Mouse (Mus musculus) heart, adult 2 months (tissue): ENCODE data around the gene Strn. TPM values are rescaled to one million over a fixed set of nuclear protein-coding genes. Genes with fewer than 3 reads are reported as not detected.

Source experiments
- DNase-seq, 2 experiments: peaks; one replicate each; pipeline ENCODE4 v3.0.0; 2021
- H3K27ac ChIP-seq: fragments of 200-600 bp; 2 replicates; pipeline ENCODE4 v1.8.1; 2022
- H3K27me3 ChIP-seq: fragments of 200-500 bp; 2 replicates; pipeline ENCODE4 v1.6.1; 2012; ENCODE audit warnings: mild to moderate bottlenecking, low read length, inconsistent platforms, mixed read lengths; ENCODE audit not compliant: control insufficient read depth, insufficient read depth
- H3K36me3 ChIP-seq: fragments of 200-500 bp; 2 replicates; pipeline ENCODE4 v1.6.1; 2012; ENCODE audit warnings: low read length, inconsistent platforms; ENCODE audit not compliant: control insufficient read depth, insufficient read depth
- H3K4me1 ChIP-seq: fragments of 200-500 bp; 2 replicates; pipeline ENCODE4 v1.6.1; 2011; ENCODE audit warnings: low read length; ENCODE audit not compliant: control insufficient read depth, insufficient read depth
- H3K4me3 ChIP-seq: fragments of 200-600 bp; 2 replicates; pipeline ENCODE4 v1.8.1; 2022
- H3K79me2 ChIP-seq: fragments of 200-500 bp; replicated peaks from 2 replicates; pipeline ENCODE4 v1.6.1; 2012; ENCODE audit warnings: mild to moderate bottlenecking, inconsistent platforms, low read length, moderate library complexity, mixed read lengths; ENCODE audit not compliant: control insufficient read depth, insufficient read depth
- H3K9ac ChIP-seq: fragments of 200-500 bp; 2 replicates; pipeline ENCODE4 v1.6.1; 2012; ENCODE audit warnings: low read depth, mild to moderate bottlenecking, control low read depth, inconsistent platforms, low read length, mixed read lengths
- CTCF ChIP-seq: fragments of 200-600 bp; IDR thresholded peaks from 2 replicates; pipeline ENCODE4 v1.8.1; 2022; ENCODE audit warnings: antibody characterized with exemption, mild to moderate bottlenecking, moderate library complexity
- EP300 ChIP-seq: fragments of 200-500 bp; IDR thresholded peaks from 2 replicates; pipeline ENCODE4 v1.6.1; 2011; ENCODE audit warnings: low read depth, low read length, control low read depth; ENCODE audit not compliant: insufficient read depth
- POLR2A ChIP-seq: fragments of 200-500 bp; IDR thresholded peaks from 2 replicates; pipeline ENCODE4 v1.6.1; 2011; ENCODE audit warnings: mild to moderate bottlenecking, low read depth, low read length, control low read depth; ENCODE audit not compliant: insufficient read depth
- WGBS: fragments of 180-500 bp; shearing (Covaris S2); methylation state at CpG from one replicate; pipeline ENCODE4 v1.1.7; 2018; 5-methylcytosine and 5-hydroxymethylcytosine counted together
- intact Hi-C: fragments of 180-260 bp; cut with DNase I; formaldehyde crosslinking; loops from one replicate; pipeline ENCODE4 v1.15.1; 2025
- polyA plus RNA-seq: library from polyadenylated mRNA; depleted of rRNA; stranded (reverse); fragments of >200 nt; gene quantifications from 2 replicates; pipeline ENCODE4 v1.2.3, GENCODE M21; 2012; rRNA removed
- total RNA-seq, 2 experiments: library from RNA; stranded (reverse); gene quantifications; 2 replicates each; pipeline ENCODE4 v1.2.3; 2021

The Strn gene
- total and polyA plus RNA-seq, 3 experiments: 6.1 to 24.2 (median 20.3) TPM

DNA sequence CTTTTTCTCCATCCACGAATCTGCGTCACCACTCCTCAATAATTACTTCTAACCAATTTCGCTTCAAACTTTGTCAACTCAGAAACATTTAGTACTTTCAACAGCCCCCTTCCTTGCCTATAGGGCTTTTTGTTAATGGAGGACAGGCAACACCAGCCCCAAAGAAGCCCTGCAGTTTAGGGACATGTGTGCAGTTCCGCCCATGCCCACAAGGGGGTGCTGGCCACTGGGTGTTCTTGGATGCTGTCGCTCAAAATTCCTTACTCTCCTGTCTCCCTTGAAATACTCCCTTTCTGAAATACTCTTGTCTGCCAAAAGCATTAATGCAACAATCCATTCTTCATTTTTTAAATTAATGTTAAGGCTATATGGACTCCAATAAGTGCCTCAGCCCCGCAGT lies 132.6 kb downstream of the Strn start:
- Histone ChIP-seq H3K9ac (no peak overlapping the region), H3K27ac (no peak overlapping the region), H3K27me3 (no peaks in the 10 kb centered on the region), H3K4me1 (no peaks in the 10 kb centered on the region), H3K4me3 (no peak overlapping the region), H3K36me3 (no peaks in the 10 kb centered on the region), H3K79me2 (no peaks in the 10 kb centered on the region)
- TF ChIP-seq POLR2A: no peak
- peak; percentile 79 for TF ChIP-seq CTCF
- no peak for TF ChIP-seq EP300
- DNase-seq: peak; percentile 18 to 61
- WGBS: 74% methylated on average over 6 of the region's 6 CpGs
- intact Hi-C loops: loop anchor here (5.0 kb wide), 2 partner anchors 133 to 407 kb away; partner anchors contain the start of gene Strn

DNA sequence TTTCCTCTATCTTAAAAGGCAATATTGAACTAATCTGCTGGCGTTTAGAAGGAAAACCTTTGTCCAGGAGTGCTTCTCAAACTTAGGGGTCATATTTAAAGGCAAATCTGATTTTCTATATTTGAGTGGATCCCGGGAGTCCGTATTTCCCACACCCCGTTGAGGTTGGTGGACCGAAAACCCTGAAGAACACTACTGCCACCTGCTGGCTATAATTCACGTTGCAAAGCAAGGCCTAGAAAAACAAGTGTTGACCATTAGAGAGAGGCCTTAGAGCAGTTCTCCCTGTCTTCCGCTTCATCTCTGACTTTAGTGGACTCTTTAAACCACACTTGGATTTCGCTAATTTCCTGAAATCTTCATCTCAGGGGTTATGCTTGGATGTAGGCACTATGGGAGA lies 133.1 kb downstream of the Strn start:
- H3K27me3 ChIP-seq: no peaks in the 10 kb centered on the region
- peak; percentile 77 for TF ChIP-seq CTCF
- TF ChIP-seq POLR2A: no peak
- no peaks in the 10 kb centered on the region for H3K4me1 ChIP-seq
- no peak overlapping the region for H3K27ac ChIP-seq
- H3K79me2 ChIP-seq: no peaks in the 10 kb centered on the region
- no peaks in the 10 kb centered on the region for H3K36me3 ChIP-seq
- intact Hi-C loops: loop anchor here (5.0 kb wide), 2 partner anchors 133 to 407 kb away; partner anchors contain the start of gene Strn
- 18% methylated on average over 8 of the region's 8 CpGs for WGBS
- no peak overlapping the region for H3K4me3 ChIP-seq
- DNase-seq: peak; percentile 64 to 71
- H3K9ac ChIP-seq: no peak overlapping the region

DNA sequence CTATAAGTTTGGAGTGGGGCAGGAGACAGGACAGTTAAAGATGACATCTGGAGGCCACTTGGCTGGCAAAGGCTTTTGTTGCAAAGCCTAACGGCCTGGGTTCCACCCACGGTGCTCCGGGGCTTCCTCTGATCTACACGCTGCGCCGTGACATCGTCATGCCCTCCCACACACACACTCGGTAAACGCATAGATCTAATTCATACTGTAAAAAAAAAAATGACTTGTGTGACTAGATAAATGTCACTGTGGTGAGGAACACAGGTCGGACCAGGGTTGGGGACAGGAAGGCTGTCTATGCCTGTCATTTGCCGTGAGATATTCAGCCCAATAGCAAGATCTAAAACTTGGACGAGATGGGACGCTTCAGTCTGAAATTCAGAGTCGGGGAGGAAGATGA lies 134.7 kb downstream of the Strn start:
- H3K4me3 ChIP-seq: no peak overlapping the region
- intact Hi-C loops: loop anchor here (5.0 kb wide), 2 partner anchors 135 to 405 kb away; partner anchors contain the start of gene Strn
- no peak for DNase-seq
- 83% methylated on average over 14 of the region's 14 CpGs for WGBS
- H3K79me2 ChIP-seq: no peaks in the 10 kb centered on the region
- H3K9ac ChIP-seq: no peak overlapping the region
- no peaks in the 10 kb centered on the region for H3K27me3 ChIP-seq
- TF ChIP-seq POLR2A (no peak), EP300 (no peak)
- no peaks in the 10 kb centered on the region for H3K4me1 ChIP-seq
- no peak overlapping the region for H3K27ac ChIP-seq
- H3K36me3 ChIP-seq: no peaks in the 10 kb centered on the region

DNA sequence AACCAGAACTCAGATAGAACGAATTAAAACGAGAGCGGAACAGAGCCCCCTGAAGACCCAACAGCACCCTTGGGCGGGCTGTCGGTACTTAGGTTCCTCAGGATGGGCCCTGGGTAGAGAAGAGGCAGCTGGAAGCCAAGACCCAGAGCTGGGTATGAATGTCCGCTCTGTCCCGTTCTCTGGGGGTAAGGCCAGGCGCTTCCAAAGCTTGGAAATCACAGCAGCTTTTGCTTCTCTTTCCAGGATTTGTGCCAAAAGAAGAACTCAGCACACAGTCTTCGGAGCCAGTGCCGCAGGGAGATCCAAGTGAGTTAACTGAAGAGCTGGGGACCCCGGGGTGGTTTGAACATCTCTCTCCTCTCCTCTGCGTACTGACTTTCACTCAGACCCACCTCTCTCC lies 135.4 kb downstream of the Strn start:
- Histone ChIP-seq H3K27me3 (no peaks in the 10 kb centered on the region), H3K27ac (no peak overlapping the region), H3K79me2 (no peaks in the 10 kb centered on the region), H3K36me3 (no peaks in the 10 kb centered on the region), H3K4me3 (no peak overlapping the region), H3K9ac (no peak overlapping the region), H3K4me1 (no peaks in the 10 kb centered on the region)
- intact Hi-C loops: loop anchor here (5.0 kb wide), 2 partner anchors 136 to 404 kb away; partner anchors contain the start of gene Strn
- TF ChIP-seq EP300: no peak
- no peak for TF ChIP-seq POLR2A
- TF ChIP-seq CTCF: no peak
- WGBS: 78% methylated on average over 12 of the region's 12 CpGs
- DNase-seq: no peak

DNA sequence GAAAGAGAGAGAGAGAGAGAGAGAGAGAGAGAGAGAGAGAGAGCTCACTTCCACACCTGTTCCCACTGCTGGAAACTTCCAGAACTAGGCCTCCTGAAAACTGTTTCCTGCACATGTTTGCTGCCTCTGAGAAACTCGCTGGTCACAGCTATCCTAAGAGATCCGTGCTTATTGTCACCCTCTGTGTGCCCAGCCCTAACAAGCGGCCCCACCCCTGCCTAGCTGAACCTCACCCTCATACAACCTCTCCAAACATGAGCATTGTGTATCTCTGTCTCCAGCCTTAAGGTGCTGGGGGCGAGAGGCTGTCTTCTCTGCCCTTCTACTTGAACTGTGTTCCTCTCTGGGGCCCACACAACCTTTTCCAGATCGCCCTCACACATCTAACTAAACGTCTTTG lies 136.0 kb downstream of the Strn start:
- intact Hi-C loops: loop anchor here (5.0 kb wide), 2 partner anchors 136 to 404 kb away; partner anchors contain the start of gene Strn
- H3K27ac ChIP-seq: no peak overlapping the region
- H3K36me3 ChIP-seq: no peaks in the 10 kb centered on the region

More for the DNA sequence above, 136.0 kb downstream of the Strn start:
- 70% methylated on average over 6 of the region's 6 CpGs for WGBS
- no peak for DNase-seq
- no peaks in the 10 kb centered on the region for H3K4me1 ChIP-seq
- no peak for TF ChIP-seq POLR2A
- no peak for TF ChIP-seq EP300
- TF ChIP-seq CTCF: no peak
- no peaks in the 10 kb centered on the region for H3K79me2 ChIP-seq
- H3K4me3 ChIP-seq: no peak overlapping the region
- no peak overlapping the region for H3K9ac ChIP-seq
- no peaks in the 10 kb centered on the region for H3K27me3 ChIP-seq

Other genes starting within 250 kb of the Strn start
- gene Vit, start 229.1 kb downstream of the Strn start, total RNA-seq: 1 to 10 TPM; 1.6 to 1.7 TPM
- gene Vit, start 229.1 kb downstream of the Strn start, polyA plus RNA-seq: 2.7 and 4.4 TPM in 2 replicates
- gene Heatr5b, start 98.2 kb upstream of the Strn start, total RNA-seq: 10 to 100 TPM; 38.8 to 45.7 TPM
- 27.7 and 57.3 TPM in 2 replicates for gene Heatr5b, start 98.2 kb upstream of the Strn start, polyA plus RNA-seq
- gene Gpatch11, start 98.4 kb upstream of the Strn start, total RNA-seq: 10 to 100 TPM; 26.4 to 26.9 TPM
- gene Gpatch11, start 98.4 kb upstream of the Strn start, polyA plus RNA-seq: 11.6 and 20.1 TPM in 2 replicates
- 1 to 10 TPM; 7.8 to 8.0 TPM for gene Eif2ak2, start 145.4 kb upstream of the Strn start, total RNA-seq
- gene Eif2ak2, start 145.4 kb upstream of the Strn start, polyA plus RNA-seq: 2.7 and 4.2 TPM in 2 replicates
- not detected for gene Sult6b1, start 169.8 kb upstream of the Strn start, total RNA-seq
- gene Sult6b1, start 169.8 kb upstream of the Strn start, polyA plus RNA-seq: 0.26 TPM in 1 of 2 replicates, not detected in the other
- 10 to 100 TPM; 54.0 to 63.4 TPM for gene Cebpzos, start 179.3 kb upstream of the Strn start, total RNA-seq
- gene Cebpzos, start 179.3 kb upstream of the Strn start, polyA plus RNA-seq: 15.3 and 32.2 TPM in 2 replicates
- 10 to 100 TPM; 20.1 to 21.4 TPM for gene Cebpz, start 199.9 kb upstream of the Strn start, total RNA-seq
- 3.1 and 7.8 TPM in 2 replicates for gene Cebpz, start 199.9 kb upstream of the Strn start, polyA plus RNA-seq
- gene Ndufaf7, start 199.9 kb upstream of the Strn start, total RNA-seq: 10 to 100 TPM; 48.2 to 48.4 TPM
- 12.6 and 29.1 TPM in 2 replicates for gene Ndufaf7, start 199.9 kb upstream of the Strn start, polyA plus RNA-seq